Mouse (Mus musculus): ENCODE results near the gene Tnfrsf22. TPM values are rescaled to one million over a fixed set of nuclear protein-coding genes. Genes with fewer than 3 reads are reported as not detected.
"Not testable (repeated sequence)": the region's sequence is repeated elsewhere in the genome, so short reads cannot be mapped to it uniquely, and the experiment has no call there.

Gene Tnfrsf22
- polyA plus RNA-seq, 1 experiment: 0.57 TPM

- Histone ChIP-seq H3K4me1 (ENCODE audit: control insufficient read depth, insufficient read depth, low read length) (peaks cover 2% of the 10 kb centered on the region), H3K27ac (ENCODE audit: control insufficient read depth, insufficient read depth, low read depth, low read length, poor library complexity) (peak within 1 kb of the TSS; percentile 41), H3K4me3 (replicated peaks; ENCODE audit: control insufficient read depth, low read depth, low read length) (peak within 1 kb of the TSS; percentile 58)
- under 1% methylated on average over 35 of the region's 35 CpGs for WGBS
- TF ChIP-seq POLR2A (IDR thresholded peaks at IDR 0.05; ENCODE audit: borderline replicate concordance, control insufficient read depth, low read depth, low read length) (0 out of 2 replicates have a peak, but pooled peaks have one; percentile 17), CTCF (IDR thresholded peaks at IDR 0.05; ENCODE audit: control insufficient read depth, insufficient read depth, low read length) (no peak)
Measured at GRCm38 (mm10) chr7:143685359-143686067, 36.1 kb upstream of the Tnfrsf22 start, which contains the start of gene Tnfrsf23. Tnfrsf23 (minus strand) TSS chr7:143685872.

GRCm38 (mm10) chr7:143684569-143684968 is 35.1 kb upstream of the Tnfrsf22 start:
- H3K27ac ChIP-seq (ENCODE audit: control insufficient read depth, insufficient read depth, low read depth, low read length, poor library complexity); H3K4me3 ChIP-seq (replicated peaks; ENCODE audit: control insufficient read depth, low read depth, low read length); H3K4me1 ChIP-seq (ENCODE audit: control insufficient read depth, insufficient read depth, low read length): not testable (repeated sequence)
- WGBS: 73% methylated on average over 2 of the region's 2 CpGs

GRCm38 (mm10) chr7:143681566-143681965 is 32.1 kb upstream of the Tnfrsf22 start:
- Histone ChIP-seq H3K27ac (ENCODE audit: control insufficient read depth, insufficient read depth, low read depth, low read length, poor library complexity) (no peak overlapping the region), H3K4me3 (replicated peaks; ENCODE audit: control insufficient read depth, low read depth, low read length) (no peak overlapping the region), H3K4me1 (ENCODE audit: control insufficient read depth, insufficient read depth, low read length) (no peaks in the 10 kb centered on the region)
- WGBS: 82% methylated on average over 1 of the region's 1 CpGs
- no peak for TF ChIP-seq POLR2A (IDR thresholded peaks at IDR 0.05; ENCODE audit: borderline replicate concordance, control insufficient read depth, low read depth, low read length)
- no peak for TF ChIP-seq CTCF (IDR thresholded peaks at IDR 0.05; ENCODE audit: control insufficient read depth, insufficient read depth, low read length)

- not testable (repeated sequence) for H3K27ac ChIP-seq (ENCODE audit: control insufficient read depth, insufficient read depth, low read depth, low read length, poor library complexity); H3K4me3 ChIP-seq (replicated peaks; ENCODE audit: control insufficient read depth, low read depth, low read length); H3K4me1 ChIP-seq (ENCODE audit: control insufficient read depth, insufficient read depth, low read length)
- 50% methylated on average over 2 of the region's 2 CpGs for WGBS
Measured at GRCm38 (mm10) chr7:143680836-143681235, 31.4 kb upstream of the Tnfrsf22 start.

- WGBS: 83% methylated on average over 2 of the region's 2 CpGs
- H3K4me3 ChIP-seq (replicated peaks; ENCODE audit: control insufficient read depth, low read depth, low read length); H3K4me1 ChIP-seq (ENCODE audit: control insufficient read depth, insufficient read depth, low read length): not testable (repeated sequence)
Measured at GRCm38 (mm10) chr7:143679650-143680049, 30.2 kb upstream of the Tnfrsf22 start.

GRCm38 (mm10) chr7:143666427-143667311 is 17.2 kb upstream of the Tnfrsf22 start:
- no peak overlapping the region for H3K4me3 ChIP-seq (replicated peaks; ENCODE audit: control insufficient read depth, low read depth, low read length)
- TF ChIP-seq CTCF (IDR thresholded peaks at IDR 0.05; ENCODE audit: control insufficient read depth, insufficient read depth, low read length): no peak
- TF ChIP-seq POLR2A (IDR thresholded peaks at IDR 0.05; ENCODE audit: borderline replicate concordance, control insufficient read depth, low read depth, low read length): no peak
- H3K4me1 ChIP-seq (ENCODE audit: control insufficient read depth, insufficient read depth, low read length): no peaks in the 10 kb centered on the region; the same call in 1 of the 2 replicates
- H3K27ac ChIP-seq (ENCODE audit: control insufficient read depth, insufficient read depth, low read depth, low read length, poor library complexity): no peak overlapping the region; the same call in 1 of the 2 replicates

More at GRCm38 (mm10) chr7:143679650-143680049, 30.2 kb upstream of the Tnfrsf22 start:
- H3K27ac ChIP-seq (ENCODE audit: control insufficient read depth, insufficient read depth, low read depth, low read length, poor library complexity): not testable (repeated sequence)

- Histone ChIP-seq H3K4me1 (ENCODE audit: control insufficient read depth, insufficient read depth, low read length) (no peaks in the 10 kb centered on the region; the same call in 1 of the 2 replicates), H3K4me3 (replicated peaks; ENCODE audit: control insufficient read depth, low read depth, low read length) (no peak overlapping the region), H3K27ac (ENCODE audit: control insufficient read depth, insufficient read depth, low read depth, low read length, poor library complexity) (no peak overlapping the region)
- TF ChIP-seq CTCF (IDR thresholded peaks at IDR 0.05; ENCODE audit: control insufficient read depth, insufficient read depth, low read length) (no peak), POLR2A (IDR thresholded peaks at IDR 0.05; ENCODE audit: borderline replicate concordance, control insufficient read depth, low read depth, low read length) (no peak)
- 69% methylated on average over 2 of the region's 2 CpGs for WGBS
Measured at GRCm38 (mm10) chr7:143663470-143663869, 14.0 kb upstream of the Tnfrsf22 start.

GRCm38 (mm10) chr7:143660797-143661196 is 11.3 kb upstream of the Tnfrsf22 start:
- TF ChIP-seq POLR2A (IDR thresholded peaks at IDR 0.05; ENCODE audit: borderline replicate concordance, control insufficient read depth, low read depth, low read length) (no peak), CTCF (IDR thresholded peaks at IDR 0.05; ENCODE audit: control insufficient read depth, insufficient read depth, low read length) (no peak)
- Histone ChIP-seq H3K4me3 (replicated peaks; ENCODE audit: control insufficient read depth, low read depth, low read length) (no peak overlapping the region), H3K4me1 (ENCODE audit: control insufficient read depth, insufficient read depth, low read length) (no peaks in the 10 kb centered on the region; the same call in 1 of the 2 replicates), H3K27ac (ENCODE audit: control insufficient read depth, insufficient read depth, low read depth, low read length, poor library complexity) (no peak overlapping the region)

GRCm38 (mm10) chr7:143649769-143650346 is 397 bp upstream of the Tnfrsf22 start:
- 50% methylated on average over 10 of the region's 10 CpGs for WGBS
- H3K27ac ChIP-seq (ENCODE audit: control insufficient read depth, insufficient read depth, low read depth, low read length, poor library complexity); H3K4me3 ChIP-seq (replicated peaks; ENCODE audit: control insufficient read depth, low read depth, low read length); H3K4me1 ChIP-seq (ENCODE audit: control insufficient read depth, insufficient read depth, low read length): not testable (repeated sequence)

- not testable (repeated sequence) for H3K27ac ChIP-seq (ENCODE audit: control insufficient read depth, insufficient read depth, low read depth, low read length, poor library complexity); H3K4me3 ChIP-seq (replicated peaks; ENCODE audit: control insufficient read depth, low read depth, low read length); H3K4me1 ChIP-seq (ENCODE audit: control insufficient read depth, insufficient read depth, low read length)
- WGBS: 48% methylated on average over 2 of the region's 2 CpGs
Measured at GRCm38 (mm10) chr7:143643949-143644348, 5.5 kb downstream of the Tnfrsf22 start.

All from bone marrow, adult 2 months (tissue).